Mouse (Mus musculus) olfactory bulb, adult 2 months (tissue): ENCODE data around the gene Serpinb7. TPM values are rescaled to one million over a fixed set of nuclear protein-coding genes. Genes with fewer than 3 reads are reported as not detected.

Source experiments
- H3K27ac ChIP-seq: fragments of 200-500 bp; 2 replicates; pipeline ENCODE4 v1.5.1; 2012; ENCODE audit warnings: low read depth, low read length; ENCODE audit not compliant: insufficient read depth
- H3K4me1 ChIP-seq: fragments of 200-500 bp; 2 replicates; pipeline ENCODE4 v1.6.1; 2012; ENCODE audit warnings: low read length; ENCODE audit not compliant: control insufficient read depth, insufficient read depth
- H3K4me3 ChIP-seq: fragments of 200-500 bp; 2 replicates; pipeline ENCODE4 v1.5.1; 2012; ENCODE audit warnings: mild to moderate bottlenecking, low read depth, low read length, moderate library complexity; ENCODE audit not compliant: insufficient read depth
- CTCF ChIP-seq: fragments of 200-500 bp; IDR thresholded peaks from 2 replicates; pipeline ENCODE4 v1.5.1; 2012; ENCODE audit warnings: low read depth, mild to moderate bottlenecking, low read length, moderate library complexity; ENCODE audit not compliant: insufficient read depth
- POLR2A ChIP-seq: fragments of 200-500 bp; IDR thresholded peaks from 2 replicates; pipeline ENCODE4 v1.6.1; 2012; ENCODE audit warnings: mild to moderate bottlenecking, low read depth, low read length, moderate library complexity; ENCODE audit not compliant: insufficient read depth
- WGBS: fragments of 180-500 bp; shearing (Covaris S2); methylation state at CpG from one replicate; pipeline ENCODE4 v1.1.7; 2018; 5-methylcytosine and 5-hydroxymethylcytosine counted together
- polyA plus RNA-seq: library from polyadenylated mRNA; stranded (reverse); fragments of >200 nt; gene quantifications from 2 replicates; pipeline ENCODE4 v1.2.4, GENCODE M21; 2012; ENCODE audit warnings: low replicate concordance; ENCODE audit not compliant: missing spikeins, insufficient read depth, insufficient read length

Serpinb7 gene
- not detected in 2 replicates for polyA plus RNA-seq

DNA sequence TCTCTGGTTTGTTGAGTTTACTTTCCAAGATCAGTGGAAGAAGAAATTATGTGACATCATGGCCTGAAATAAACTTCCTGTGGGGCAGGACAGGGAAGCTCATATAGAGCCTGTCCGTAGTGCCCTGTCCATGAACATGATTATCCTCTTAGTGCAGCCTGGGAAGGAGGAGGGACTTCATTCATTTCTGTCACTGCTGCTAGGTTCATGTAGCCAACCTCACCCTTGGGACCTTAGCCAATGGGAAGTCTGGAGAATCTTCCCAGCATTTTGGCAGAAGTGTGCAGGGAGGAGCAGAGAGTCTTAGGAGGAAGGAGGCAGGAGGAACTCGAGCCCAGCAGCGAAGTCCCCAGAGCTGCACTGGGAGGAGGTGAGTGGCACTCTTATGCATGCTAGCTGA lies at the start of gene Serpinb7:
Gene Serpinb7, plus strand, starts transcription at position 301 of the 400 bp plus-strand sequence.
- TF ChIP-seq POLR2A: no peak
- TF ChIP-seq CTCF: no peak
- 89% methylated on average over 3 of the region's 3 CpGs for WGBS
- H3K4me3 ChIP-seq: no peak within 1 kb of the TSS
- H3K4me1 ChIP-seq: no peaks in the 10 kb centered on the region
- no peak within 1 kb of the TSS for H3K27ac ChIP-seq

GRCm38 (mm10) chr1:107350392-107350791 lies 49.1 kb upstream of the Serpinb7 start:
- no peak overlapping the region for H3K27ac ChIP-seq
- H3K4me1 ChIP-seq: no peaks in the 10 kb centered on the region
- WGBS: 45% methylated on average over 3 of the region's 3 CpGs
- TF ChIP-seq CTCF (no peak), POLR2A (no peak)
- H3K4me3 ChIP-seq: no peak overlapping the region

DNA sequence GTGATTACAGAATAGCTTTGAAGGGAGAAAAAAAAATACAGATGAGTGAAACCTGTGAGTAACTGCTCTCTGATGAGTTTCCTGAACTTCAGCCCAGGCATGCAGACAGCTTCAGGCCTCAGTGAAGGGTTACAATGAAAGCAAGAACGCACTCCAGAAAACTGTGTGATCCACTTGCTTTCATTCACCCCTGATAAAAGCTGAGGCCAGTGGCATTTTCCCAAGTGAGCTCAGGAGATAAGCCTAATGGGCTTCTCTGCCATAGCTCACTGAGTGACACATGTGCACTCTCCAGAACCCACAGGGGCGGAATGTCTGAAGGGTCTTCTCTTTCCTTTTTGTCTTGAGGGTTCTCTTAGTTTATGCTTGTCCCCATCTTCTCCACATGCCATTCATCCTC lies 48.3 kb upstream of the Serpinb7 start:
- WGBS: 80% methylated on average over 2 of the region's 2 CpGs
- TF ChIP-seq CTCF (no peak), POLR2A (no peak)
- no peak overlapping the region for H3K4me3 ChIP-seq
- no peaks in the 10 kb centered on the region for H3K4me1 ChIP-seq
- H3K27ac ChIP-seq: no peak overlapping the region

DNA sequence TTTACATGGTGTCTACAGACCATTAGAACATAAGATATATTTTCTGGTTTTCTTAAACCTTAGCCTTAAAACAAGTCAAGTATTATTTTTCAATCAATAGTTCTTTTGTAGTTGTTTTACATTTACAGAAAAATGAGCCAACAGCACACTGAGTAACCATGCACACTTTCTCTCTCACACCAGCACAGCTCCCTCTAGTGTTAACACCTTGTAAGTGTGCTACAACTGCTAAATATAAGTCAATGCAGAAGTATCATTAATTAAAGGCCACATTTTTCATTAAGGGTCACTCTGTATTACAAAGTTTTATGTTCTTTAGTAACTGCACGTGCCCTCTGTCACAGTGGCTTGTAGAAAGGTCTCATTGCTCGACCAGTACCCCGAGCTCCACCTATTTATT lies 46.4 kb upstream of the Serpinb7 start:
- TF ChIP-seq CTCF (no peak), POLR2A (no peak)
- Histone ChIP-seq H3K27ac (no peak overlapping the region), H3K4me1 (no peaks in the 10 kb centered on the region), H3K4me3 (no peak overlapping the region)
- WGBS: 50% methylated on average over 3 of the region's 3 CpGs

DNA sequence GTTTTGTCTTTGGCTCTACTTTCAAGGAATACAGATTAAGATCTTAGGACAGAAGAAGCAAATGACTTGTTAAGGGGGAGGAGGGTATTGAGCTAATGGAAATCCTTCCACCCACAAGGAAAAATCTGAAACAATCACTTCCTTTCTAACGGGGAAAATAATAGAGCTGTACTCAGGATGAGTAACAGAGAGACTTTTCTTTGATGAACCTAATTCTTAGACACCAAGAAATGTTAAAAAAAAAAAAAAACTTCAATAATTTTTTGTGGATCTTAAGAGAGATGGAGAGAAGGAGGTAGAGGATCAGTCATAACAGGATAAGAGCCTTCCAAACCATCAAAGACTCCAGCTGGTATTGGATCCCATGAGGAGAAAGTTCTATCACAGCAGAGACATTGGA lies 38.6 kb upstream of the Serpinb7 start, which contains the start of gene Serpinb11:
Gene Serpinb11, plus strand, starts transcription at position 301 of the 400 bp plus-strand sequence.
- WGBS: 14% methylated on average over 1 of the region's 1 CpGs
- H3K4me1 ChIP-seq: 0 out of 2 replicates have a peak, but pooled peaks cover 2% of the 10 kb centered on the region
- TF ChIP-seq POLR2A (no peak), CTCF (no peak)
- no peak within 1 kb of the TSS for H3K27ac ChIP-seq
- H3K4me3 ChIP-seq: no peak within 1 kb of the TSS

- WGBS: 48% methylated on average over 7 of the region's 7 CpGs
- Histone ChIP-seq H3K27ac (no peak overlapping the region), H3K4me1 (0 out of 2 replicates have a peak, but pooled peaks cover 2% of the 10 kb centered on the region), H3K4me3 (no peak overlapping the region)
- TF ChIP-seq CTCF (no peak), POLR2A (no peak)
Observed at GRCm38 (mm10) chr1:107365973-107366372, 33.5 kb upstream of the Serpinb7 start.

- no peak for TF ChIP-seq CTCF
- TF ChIP-seq POLR2A: no peak
- Histone ChIP-seq H3K4me1 (0 out of 2 replicates have a peak, but pooled peaks cover 2% of the 10 kb centered on the region), H3K4me3 (no peak overlapping the region), H3K27ac (no peak overlapping the region)
- 52% methylated on average over 2 of the region's 2 CpGs for WGBS
Observed at GRCm38 (mm10) chr1:107368944-107369343, 30.5 kb upstream of the Serpinb7 start.

DNA sequence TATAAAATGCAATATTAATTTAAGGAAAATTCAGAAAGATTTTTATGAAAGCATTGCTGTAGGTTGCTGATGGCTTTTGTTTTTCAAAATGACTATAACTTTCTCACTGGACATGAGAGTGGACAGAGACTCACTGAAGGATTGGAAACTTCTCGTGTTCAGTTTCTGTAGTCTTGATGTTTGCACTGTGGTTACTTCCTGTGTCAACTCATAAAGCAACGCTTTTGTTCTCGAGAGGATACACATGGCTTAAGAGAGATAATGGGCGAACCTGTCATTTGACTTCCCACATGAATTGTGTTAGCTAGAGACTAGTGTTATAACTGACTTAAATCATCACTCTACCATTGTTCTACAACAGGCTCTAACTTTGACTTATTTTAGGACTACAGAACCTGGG lies 22.5 kb upstream of the Serpinb7 start:
- H3K4me1 ChIP-seq: no peaks in the 10 kb centered on the region
- 79% methylated on average over 4 of the region's 4 CpGs for WGBS
- no peak for TF ChIP-seq CTCF
- TF ChIP-seq POLR2A: no peak
- no peak overlapping the region for H3K27ac ChIP-seq
- no peak overlapping the region for H3K4me3 ChIP-seq

- TF ChIP-seq POLR2A: no peak
- TF ChIP-seq CTCF: no peak
- no peak overlapping the region for H3K27ac ChIP-seq
- H3K4me3 ChIP-seq: no peak overlapping the region
Observed at GRCm38 (mm10) chr1:107378368-107378767, 21.1 kb upstream of the Serpinb7 start.

GRCm38 (mm10) chr1:107381491-107381890 lies 18.0 kb upstream of the Serpinb7 start:
- no peak for TF ChIP-seq CTCF
- Histone ChIP-seq H3K4me1 (no peaks in the 10 kb centered on the region), H3K4me3 (no peak overlapping the region), H3K27ac (no peak overlapping the region)

More at GRCm38 (mm10) chr1:107378368-107378767, 21.1 kb upstream of the Serpinb7 start:
- H3K4me1 ChIP-seq: no peaks in the 10 kb centered on the region
